Mouse (Mus musculus): ENCODE measurements around the gene Izumo1r.
"Not testable (repeated sequence)": the region's sequence is repeated elsewhere in the genome, so short reads cannot be mapped to it uniquely, and the experiment has no call there.

Gene Izumo1r

DNA sequence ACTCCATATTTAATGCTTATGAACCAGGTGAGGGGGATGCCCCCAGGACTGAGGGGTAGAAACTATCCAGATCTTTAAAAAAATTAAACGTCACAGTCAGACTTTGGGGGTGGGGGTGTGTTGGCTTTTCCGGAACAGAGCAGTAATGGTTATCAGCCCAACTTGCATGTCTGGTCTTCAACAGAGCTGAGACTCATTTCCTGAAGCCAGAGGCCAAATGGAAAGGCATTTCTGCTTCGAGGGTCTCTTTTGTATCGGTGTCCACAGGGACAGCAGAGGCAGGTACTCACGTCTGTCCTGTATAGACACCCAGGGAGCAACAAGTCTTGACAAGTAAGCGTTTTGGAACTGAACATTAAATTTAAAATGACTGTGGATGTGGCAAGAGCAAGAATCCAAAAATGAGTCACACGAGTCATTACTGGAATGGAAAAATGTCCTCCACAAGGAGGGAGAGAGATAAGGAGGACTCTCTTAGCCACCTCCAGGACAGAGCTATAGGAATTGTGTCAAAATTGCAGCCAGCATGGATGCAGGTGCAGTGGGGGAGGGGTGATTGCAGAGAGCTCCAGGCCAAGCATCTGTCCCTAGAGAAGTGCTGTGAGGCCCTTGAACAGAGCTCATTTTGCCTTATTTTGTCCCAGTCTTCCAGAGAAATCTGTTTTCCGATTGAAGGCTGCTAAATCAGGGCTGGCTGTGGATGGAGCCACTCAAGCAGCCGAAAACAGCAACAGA lies 1.2 kb upstream of the Izumo1r start:
- no peak for DNase-seq

DNA sequence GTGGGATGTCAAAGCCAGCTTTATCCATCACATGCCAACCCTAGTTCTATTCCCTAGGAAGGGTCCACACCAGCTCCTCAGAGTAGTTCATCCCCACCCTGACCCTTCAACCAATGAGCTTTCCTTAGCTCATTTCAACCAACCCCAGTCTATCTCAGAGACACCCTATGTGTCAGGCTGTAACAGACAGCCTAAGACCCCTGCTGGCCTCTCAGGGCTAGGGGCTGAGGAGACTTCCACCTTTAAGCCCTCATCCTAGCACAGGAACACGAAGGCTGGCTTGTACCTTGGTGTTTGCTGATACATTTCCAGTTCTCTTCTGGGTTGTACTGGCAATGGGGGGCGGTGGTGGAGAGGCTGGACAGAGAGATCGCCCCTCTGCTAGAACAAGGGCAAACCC lies 743 bp downstream of the Izumo1r start:
- no peak for DNase-seq

- no peak for DNase-seq
These were observed 1.3 kb downstream of the Izumo1r start for GRCm38 (mm10) chr9:14902416-14902815.

DNA sequence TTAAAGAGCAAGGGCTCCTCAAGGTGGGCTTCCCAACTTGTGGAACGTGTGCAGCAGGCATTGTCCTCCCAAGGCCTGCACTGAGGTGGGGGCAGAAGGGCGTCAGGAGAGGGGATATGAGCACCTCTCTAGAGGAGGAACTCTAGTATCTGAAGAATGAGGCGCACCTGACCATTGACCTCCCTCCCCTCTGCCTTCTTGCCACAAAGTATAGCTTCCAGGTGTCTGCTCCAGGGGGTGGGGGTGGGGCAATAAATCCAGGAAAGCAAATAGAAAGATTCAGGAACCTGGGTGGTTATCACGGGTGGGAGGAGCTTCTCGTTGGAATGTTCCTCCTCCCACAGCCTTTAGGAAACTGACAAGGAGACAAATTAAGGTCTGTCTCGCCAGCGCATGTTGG lies 2.0 kb downstream of the Izumo1r start:
- DNase-seq = no peak

GRCm38 (mm10) chr9:14897102-14897501 lies 6.6 kb downstream of the Izumo1r start:
- no peak for DNase-seq

DNA sequence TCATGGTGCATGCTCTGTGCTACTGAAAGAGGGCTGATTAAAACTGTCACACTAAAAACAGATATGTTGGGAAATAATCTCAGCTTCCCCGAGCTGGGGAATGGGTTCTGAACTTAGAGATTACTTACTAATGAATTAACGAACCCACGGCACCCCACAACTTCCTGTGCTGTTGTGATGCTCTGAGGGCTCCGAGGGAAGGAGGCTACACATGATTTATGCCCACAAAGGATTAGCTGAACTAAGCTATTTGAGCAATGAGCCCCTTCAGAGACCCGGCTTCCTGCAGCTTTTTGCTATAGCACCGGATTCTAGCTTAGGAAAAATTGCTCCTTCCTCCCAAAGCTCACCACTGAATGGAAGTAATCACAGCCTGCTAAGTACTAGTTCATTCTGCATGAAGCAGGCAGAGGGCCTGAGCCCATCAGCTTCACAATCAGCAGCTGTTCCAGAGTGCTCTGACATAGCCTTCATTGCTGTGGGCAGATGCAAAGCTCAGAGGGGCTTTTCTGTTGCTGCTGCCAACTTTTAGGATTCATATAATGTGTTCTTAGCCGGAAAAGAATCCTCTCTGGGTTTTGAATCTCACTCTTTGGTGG lies 8.4 kb downstream of the Izumo1r start:
- peak; percentile 31 for DNase-seq

DNA sequence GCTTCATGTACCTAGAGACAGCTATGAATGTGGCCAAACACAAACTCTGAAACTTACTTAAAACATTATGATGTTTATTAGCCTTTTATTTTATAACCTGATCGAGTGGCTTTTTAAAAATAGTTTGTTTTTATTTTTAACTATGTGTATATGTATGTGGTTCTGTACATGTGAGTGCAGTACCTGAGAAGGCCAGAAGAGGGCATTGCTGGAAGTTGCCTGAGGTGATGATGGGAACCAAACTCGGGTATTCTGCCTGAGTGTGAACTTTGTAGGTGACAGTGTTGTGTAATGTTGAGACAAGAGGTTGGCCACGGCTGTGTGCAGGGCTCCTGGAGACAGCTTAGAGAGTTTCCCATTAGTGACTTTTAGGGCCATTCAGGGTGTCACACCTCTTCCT lies 9.1 kb downstream of the Izumo1r start:
- DNase-seq = no peak

DNA sequence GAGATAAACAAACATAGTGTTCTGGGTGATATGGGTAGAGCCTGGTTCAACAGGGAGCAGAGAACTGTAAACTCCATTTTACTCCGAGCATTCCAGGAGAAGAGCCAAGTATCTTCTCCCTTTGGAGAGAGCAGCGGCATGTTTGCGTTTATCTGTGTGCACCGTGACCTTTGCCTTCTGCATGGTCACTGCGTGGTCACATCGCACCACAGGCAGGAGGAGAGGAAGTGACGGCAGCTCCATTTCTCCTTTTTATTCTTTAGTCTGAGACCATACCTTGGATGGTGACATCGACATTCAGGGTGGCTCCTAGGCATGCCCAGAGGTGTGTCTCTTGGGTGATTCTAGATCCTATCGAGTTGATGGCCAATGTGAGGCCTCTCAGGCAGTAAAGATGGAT lies 10.4 kb downstream of the Izumo1r start:
- DNase-seq = no peak

DNA sequence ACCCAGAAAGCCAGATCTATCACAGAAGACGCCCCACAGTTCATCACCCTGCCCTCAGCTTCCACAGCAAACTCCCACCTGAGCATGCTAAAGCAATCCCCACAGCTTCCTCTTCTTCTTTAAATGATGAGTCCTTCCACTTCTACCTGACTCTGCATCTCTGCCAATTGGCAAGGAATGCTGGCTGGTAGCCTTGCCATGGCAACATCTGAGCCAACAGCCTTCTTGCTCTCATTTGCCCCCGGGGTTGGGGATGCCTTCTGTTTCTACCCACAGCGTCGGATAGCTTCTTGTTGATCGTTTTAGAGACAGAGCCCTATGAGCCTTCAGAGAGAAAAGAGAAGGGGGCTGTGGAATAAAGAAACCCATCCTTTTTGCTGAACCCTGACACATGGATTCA lies 11.9 kb downstream of the Izumo1r start:
- no peak for DNase-seq

DNA sequence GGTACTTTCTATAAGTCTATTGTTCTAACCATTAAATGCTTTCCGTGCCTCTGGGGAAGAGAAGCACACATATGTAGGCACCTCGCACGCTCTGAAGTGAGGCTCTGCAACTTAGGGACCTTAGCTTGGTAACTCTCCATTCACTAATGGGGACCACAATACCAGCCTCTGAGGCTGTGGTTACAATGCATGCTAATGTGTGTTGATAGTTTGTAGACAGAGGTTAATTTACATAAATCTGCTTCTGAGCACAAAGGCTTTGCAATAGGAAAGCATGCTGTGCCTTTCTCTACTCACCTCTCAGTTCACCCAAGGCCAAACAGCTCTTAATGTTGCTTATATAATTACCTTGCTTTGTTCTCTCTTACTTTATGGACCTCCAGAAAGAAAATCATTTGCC lies 13.1 kb downstream of the Izumo1r start:
- DNase-seq = no peak

DNA sequence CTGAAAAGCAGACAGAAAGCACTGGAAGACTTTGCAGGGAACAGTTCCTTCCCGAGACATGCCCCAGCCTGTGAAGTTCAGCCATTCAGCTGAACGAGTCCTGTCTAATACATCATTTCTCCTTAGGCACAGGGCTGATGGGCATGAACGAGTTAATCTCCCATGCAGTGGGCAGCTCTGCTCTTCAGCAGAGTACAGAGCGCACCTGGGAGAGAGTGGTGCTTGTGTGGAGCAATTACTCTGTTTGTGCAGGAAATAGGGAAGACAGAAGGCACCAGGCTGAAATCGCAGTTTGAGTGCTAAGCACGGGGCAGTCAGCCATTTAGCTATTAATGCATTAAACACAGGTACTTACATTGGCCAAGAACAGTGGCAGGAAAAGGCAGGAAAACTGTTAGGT lies 15.1 kb downstream of the Izumo1r start:
- no peak for DNase-seq

DNA sequence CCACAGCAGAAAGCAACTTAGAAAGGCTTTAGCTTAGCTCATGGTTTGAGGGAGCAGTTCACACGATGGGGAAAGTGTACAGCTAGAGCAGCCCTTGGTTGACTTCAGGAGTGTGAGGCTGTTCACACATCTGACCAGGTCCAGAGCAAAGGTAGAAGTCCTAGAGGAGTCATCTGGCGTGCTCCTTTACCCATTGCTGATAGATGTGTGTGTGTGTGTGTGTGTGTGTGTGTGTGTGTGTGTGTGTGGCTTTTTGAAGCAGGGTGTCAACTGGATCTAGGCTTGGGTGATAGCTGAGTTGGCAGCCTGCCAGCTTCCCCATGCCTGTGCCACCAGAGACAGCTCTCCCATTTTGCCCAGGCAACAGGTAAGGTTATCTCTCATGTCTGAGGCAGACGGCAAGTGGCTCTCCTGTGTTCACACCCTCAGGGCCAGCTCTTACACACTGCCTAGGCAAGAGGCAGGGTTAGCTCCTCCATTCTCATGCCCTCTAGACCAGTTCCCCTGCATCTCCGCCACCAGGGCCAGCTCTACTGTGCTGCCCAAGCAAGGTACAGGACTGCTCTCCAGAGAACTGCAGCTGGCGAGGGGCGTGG lies 15.9 kb downstream of the Izumo1r start:
- DNase-seq = no peak

- DNase-seq = no peak
These were observed 17.8 kb downstream of the Izumo1r start for GRCm38 (mm10) chr9:14885954-14886353.

GRCm38 (mm10) chr9:14885151-14885550 lies 18.6 kb downstream of the Izumo1r start:
- no peak for DNase-seq

DNA sequence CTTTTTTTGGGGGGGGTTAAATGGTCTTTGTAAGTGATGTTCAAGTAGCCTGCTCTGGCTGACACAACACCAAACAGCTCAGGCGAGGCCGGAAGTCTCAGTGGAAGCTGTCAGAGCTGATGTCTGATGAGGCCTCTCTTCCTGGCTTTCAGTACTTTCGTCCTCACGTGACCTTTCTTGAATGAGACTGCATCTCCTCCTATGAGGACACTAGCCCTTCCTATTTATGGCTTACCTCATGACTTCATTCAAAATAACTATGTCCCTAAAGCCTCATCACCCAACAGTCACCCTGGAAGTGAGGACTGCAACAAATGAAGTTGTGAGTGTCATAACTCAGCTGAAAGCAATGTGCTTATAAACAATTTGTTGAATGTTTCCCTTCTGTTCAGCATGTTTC lies 19.1 kb downstream of the Izumo1r start:
- peak; percentile 15 for DNase-seq

DNA sequence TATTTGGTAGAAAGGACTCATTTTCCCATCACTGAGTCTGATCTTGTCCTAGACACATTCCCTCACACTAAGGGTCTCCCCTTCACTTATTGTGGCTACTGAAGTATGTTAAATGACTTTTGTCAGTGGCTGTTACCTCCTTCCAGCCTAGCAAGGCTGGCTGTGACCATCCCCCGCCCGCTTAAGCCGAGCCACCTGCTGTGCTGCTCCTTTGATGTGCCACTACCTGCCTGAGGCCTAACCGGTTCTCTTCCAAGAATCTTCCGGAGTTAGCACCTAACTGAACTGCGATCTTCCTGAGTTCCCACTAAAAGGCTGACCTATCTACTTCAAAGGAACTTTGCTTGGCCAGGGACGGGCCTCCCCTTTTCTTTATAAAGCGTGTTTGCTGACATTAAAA lies 27.2 kb downstream of the Izumo1r start:
- not testable (repeated sequence) for DNase-seq

- no peak for DNase-seq
These were observed 27.8 kb downstream of the Izumo1r start for GRCm38 (mm10) chr9:14875743-14876507.

GRCm38 (mm10) chr9:14872181-14872930 lies 31.4 kb downstream of the Izumo1r start:
- no peak for DNase-seq

- no peak for DNase-seq
These were observed 32.2 kb downstream of the Izumo1r start for GRCm38 (mm10) chr9:14871536-14871935.

- no peak for DNase-seq
These were observed 32.9 kb downstream of the Izumo1r start for GRCm38 (mm10) chr9:14870802-14871201.

- DNase-seq = no peak
These were observed 33.4 kb downstream of the Izumo1r start for GRCm38 (mm10) chr9:14870377-14870776.

DNA sequence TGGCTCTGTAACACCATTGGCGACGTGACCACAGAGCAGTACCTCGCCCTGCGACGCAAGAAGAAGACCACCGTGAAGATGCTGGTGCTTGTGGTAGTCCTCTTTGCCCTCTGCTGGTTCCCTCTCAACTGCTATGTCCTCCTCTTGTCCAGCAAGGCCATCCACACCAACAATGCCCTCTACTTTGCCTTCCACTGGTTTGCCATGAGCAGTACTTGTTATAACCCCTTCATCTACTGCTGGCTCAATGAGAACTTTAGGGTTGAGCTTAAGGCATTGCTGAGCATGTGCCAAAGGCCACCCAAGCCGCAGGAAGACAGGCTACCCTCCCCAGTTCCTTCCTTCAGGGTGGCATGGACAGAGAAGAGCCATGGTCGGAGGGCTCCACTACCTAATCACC lies 35.4 kb downstream of the Izumo1r start:
- DNase-seq = no peak

DNA sequence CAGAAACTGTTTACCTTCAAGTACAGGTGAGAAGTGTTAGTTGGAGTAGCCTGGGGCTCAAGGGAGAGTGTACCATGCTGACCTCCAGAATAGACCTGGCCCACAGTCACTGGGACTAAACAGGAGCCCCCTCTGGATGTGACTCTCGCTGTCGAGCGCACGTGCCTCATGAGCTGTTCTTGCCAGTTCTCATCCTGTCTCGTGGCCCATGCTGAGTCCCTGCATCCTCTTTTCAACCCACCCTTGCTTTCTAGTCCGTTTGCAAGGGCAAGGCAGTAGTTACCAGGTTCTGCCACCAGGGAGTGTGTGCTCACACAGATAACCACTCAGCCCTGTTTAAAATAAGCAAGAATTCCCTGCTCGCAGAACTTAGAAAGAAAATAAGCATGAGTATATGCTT lies 36.8 kb downstream of the Izumo1r start:
- peak; percentile 41 for DNase-seq
